Mouse (Mus musculus): ENCODE data around the gene Fbf1. TPM values are rescaled to one million over a fixed set of nuclear protein-coding genes. Genes with fewer than 3 reads are reported as not detected.
A peak's percentile ranks its signal among the peaks of the same experiment; 100 is the strongest.
"Not testable (repeated sequence)": the region's sequence is repeated elsewhere in the genome, so short reads cannot be mapped to it uniquely, and the experiment has no call there.

The Fbf1 gene
- total RNA-seq, 2 experiments from 2014 or later, result 16.1 to 17.2 TPM

- intact Hi-C loops (cut with DNase I), result no loop called here
- DNase-seq (ENCODE audit: low spot score), result no peak
Measured at GRCm38 (mm10) chr11:116096213-116097108, 71.5 kb downstream of the Fbf1 start.

- DNase-seq (ENCODE audit: low spot score), result peak; percentile 73
- intact Hi-C loops (cut with DNase I), result no loop called here
Measured at GRCm38 (mm10) chr11:116095573-116095972, 72.4 kb downstream of the Fbf1 start.

- DNase-seq (ENCODE audit: low spot score), result no peak
- intact Hi-C loops (cut with DNase I), result no loop called here
Measured at GRCm38 (mm10) chr11:116093771-116094565, 74.0 kb downstream of the Fbf1 start.

GRCm38 (mm10) chr11:116092959-116093358 is 75.0 kb downstream of the Fbf1 start:
- DNase-seq (ENCODE audit: low spot score); intact Hi-C loops (cut with DNase I): not testable (repeated sequence)

Other genes with a start within 250 kb of the Fbf1 start
- 10 to 100 TPM; 14.1 to 17.4 TPM for gene Sap30bp, start 234.9 kb downstream of the Fbf1 start, total RNA-seq (2021)
- 1 to 10 TPM; 7.3 to 8.8 TPM for gene Recql5, start 234.7 kb downstream of the Fbf1 start, total RNA-seq (2021)
- 1 to 10 TPM; 3.5 to 4.0 TPM for gene Itgb4, start 193.5 kb downstream of the Fbf1 start, total RNA-seq (2021)
- gene Galk1, start 155.4 kb downstream of the Fbf1 start, total RNA-seq (2021), result 10 to 100 TPM; 13.9 to 16.0 TPM
- 100 to 1,000 TPM; 128 to 130 TPM for gene H3f3b, start 140.2 kb downstream of the Fbf1 start, total RNA-seq (2021)
- 1 to 10 TPM; 8.4 to 9.0 TPM for gene Unk, start 137.8 kb downstream of the Fbf1 start, total RNA-seq (2021)
- 1 to 10 TPM in 1 of 2 experiments, under 1 TPM in 1; 0.75 to 1.0 TPM for gene Unc13d, start 90.2 kb downstream of the Fbf1 start, total RNA-seq (2021)
- gene Wbp2, start 81.2 kb downstream of the Fbf1 start, total RNA-seq (2021), result 10 to 100 TPM; 80.1 to 92.2 TPM
- 10 to 100 TPM; 27.0 to 37.6 TPM for gene Trim47, start 41.0 kb downstream of the Fbf1 start, total RNA-seq (2021)
- gene Trim65, start 37.0 kb downstream of the Fbf1 start, total RNA-seq (2021), result 1 to 10 TPM; 6.1 to 8.4 TPM
- gene Mrpl38, start 29.3 kb downstream of the Fbf1 start, total RNA-seq (2021), result 10 to 100 TPM; 62.5 to 66.0 TPM
- gene Ten1, start 30.7 kb upstream of the Fbf1 start, total RNA-seq (2021), result 10 to 100 TPM; 15.5 to 19.3 TPM
- gene Acox1, start 30.9 kb upstream of the Fbf1 start, total RNA-seq (2021), result 100 to 1,000 TPM; 123 to 137 TPM
- under 1 TPM; 0.75 to 0.98 TPM for gene Evpl, start 69.9 kb upstream of the Fbf1 start, total RNA-seq (2021)
- 10 to 100 TPM; 61.9 to 62.9 TPM for gene Srp68, start 106.1 kb upstream of the Fbf1 start, total RNA-seq (2021)
- not detected for gene Galr2, start 112.8 kb upstream of the Fbf1 start, total RNA-seq (2021)
- 10 to 100 TPM; 42.8 to 43.9 TPM for gene Exoc7, start 139.1 kb upstream of the Fbf1 start, total RNA-seq (2021)
- gene Foxj1, start 167.2 kb upstream of the Fbf1 start, total RNA-seq (2021), result not detected
- 1 to 10 TPM; 3.9 to 4.1 TPM for gene Rnf157, start 244.9 kb upstream of the Fbf1 start, total RNA-seq (2021)

All from heart, postnatal 25 days (tissue).